Mouse (Mus musculus) cortical plate, adult 2 months (tissue): ENCODE measurements around the gene Hsf2bp.

Experiments used
- CTCF ChIP-seq: fragments of 200-500 bp; IDR thresholded peaks from 2 replicates; pipeline ENCODE4 v1.5.1; 2011; ENCODE audit warnings: mild to moderate bottlenecking, control low read depth, low read length; ENCODE audit not compliant: insufficient read depth; ENCODE audit errors: extremely low read depth
- POLR2A ChIP-seq: fragments of 200-500 bp; IDR thresholded peaks from 2 replicates; pipeline ENCODE4 v1.6.1; 2011; ENCODE audit warnings: mild to moderate bottlenecking, low read length, control low read depth; ENCODE audit not compliant: insufficient read depth; ENCODE audit errors: extremely low read depth

GRCm38 (mm10) chr17:31935841-31936240, 100.3 kb downstream of the Hsf2bp start:
- TF ChIP-seq CTCF (no peak), POLR2A (no peak)
